Mouse (Mus musculus) spleen, adult 2 months (tissue): ENCODE data around the gene Dnajc3. TPM values are rescaled to one million over a fixed set of nuclear protein-coding genes. Genes with fewer than 3 reads are reported as not detected.

Source experiments
- DNase-seq, 2 experiments: peaks; one replicate each; pipeline versions ENCODE4 v3.0.0 to v3.0.0-alpha.2; 2012 to 2021; ENCODE audit warnings: low spot score in 2 of 2, low read depth in 1 of 2
- H3K27ac ChIP-seq: fragments of 200-500 bp; 2 replicates; pipeline ENCODE4 v1.5.1; 2012; ENCODE audit warnings: low read length, inconsistent platforms; ENCODE audit not compliant: insufficient read depth
- H3K27me3 ChIP-seq: fragments of 200-500 bp; 2 replicates; pipeline ENCODE4 v1.6.1; 2012; ENCODE audit warnings: mild to moderate bottlenecking, moderate library complexity, low read length, inconsistent platforms; ENCODE audit not compliant: control insufficient read depth, insufficient read depth
- H3K36me3 ChIP-seq: fragments of 200-500 bp; 2 replicates; pipeline ENCODE4 v1.6.1; 2012; ENCODE audit warnings: mild to moderate bottlenecking, low read length, inconsistent platforms; ENCODE audit not compliant: control insufficient read depth, insufficient read depth
- H3K4me1 ChIP-seq: fragments of 200-500 bp; 2 replicates; pipeline ENCODE4 v1.6.1; 2011; ENCODE audit warnings: inconsistent platforms; ENCODE audit not compliant: control insufficient read depth, insufficient read depth, insufficient read length
- H3K4me3 ChIP-seq: fragments of 200-500 bp; 2 replicates; pipeline ENCODE4 v1.5.1; 2011; ENCODE audit warnings: mild to moderate bottlenecking, inconsistent platforms; ENCODE audit not compliant: insufficient read depth, insufficient read length; ENCODE audit errors: extremely low read depth
- CTCF ChIP-seq: fragments of 200-500 bp; IDR thresholded peaks from 2 replicates; pipeline ENCODE4 v1.5.1; 2011; ENCODE audit warnings: mild to moderate bottlenecking, inconsistent platforms; ENCODE audit not compliant: insufficient read depth, insufficient read length, insufficient replicate concordance; ENCODE audit errors: extremely low read depth
- POLR2A ChIP-seq: fragments of 200-500 bp; IDR thresholded peaks from 2 replicates; pipeline ENCODE4 v1.6.1; 2011; ENCODE audit warnings: low read depth, low read length, inconsistent platforms
- WGBS: fragments of 180-500 bp; shearing (Covaris S2); methylation state at CpG from one replicate; pipeline ENCODE4 v1.1.7; 2018; 5-methylcytosine and 5-hydroxymethylcytosine counted together
- polyA plus RNA-seq: library from polyadenylated mRNA; depleted of rRNA; stranded (reverse); fragments of >200 nt; gene quantifications from 2 replicates; pipeline ENCODE4 v1.2.3, GENCODE M21; 2012

The Dnajc3 gene
- polyA plus RNA-seq, 1 experiment = 10.0 TPM

GRCm38 (mm10) chr14:118903867-118904562 is 33.8 kb upstream of the Dnajc3 start:
- TF ChIP-seq POLR2A (no peak), CTCF (no peak)
- DNase-seq = no peak
- no peaks in the 10 kb centered on the region for H3K27me3 ChIP-seq
- WGBS = 76% methylated on average over 6 of the region's 6 CpGs
- no peaks in the 10 kb centered on the region for H3K4me1 ChIP-seq
- no peaks in the 10 kb centered on the region for H3K36me3 ChIP-seq
- H3K4me3 ChIP-seq = no peak overlapping the region
- no peak overlapping the region for H3K27ac ChIP-seq

GRCm38 (mm10) chr14:118907592-118907991 is 30.2 kb upstream of the Dnajc3 start:
- Histone ChIP-seq H3K4me3 (no peak overlapping the region), H3K27ac (no peak overlapping the region), H3K4me1 (no peaks in the 10 kb centered on the region), H3K36me3 (no peaks in the 10 kb centered on the region), H3K27me3 (no peaks in the 10 kb centered on the region)
- WGBS = 82% methylated on average over 8 of the region's 8 CpGs
- TF ChIP-seq CTCF (no peak), POLR2A (no peak)
- no peak for DNase-seq

- no peak for TF ChIP-seq CTCF
- TF ChIP-seq POLR2A = no peak
- H3K4me3 ChIP-seq = no peak overlapping the region
- H3K36me3 ChIP-seq = no peaks in the 10 kb centered on the region
- no peaks in the 10 kb centered on the region for H3K4me1 ChIP-seq
- DNase-seq = no peak
- no peaks in the 10 kb centered on the region for H3K27me3 ChIP-seq
- WGBS = 84% methylated on average over 8 of the region's 8 CpGs
- H3K27ac ChIP-seq = no peak overlapping the region
Observed at GRCm38 (mm10) chr14:118909872-118910271, 27.9 kb upstream of the Dnajc3 start.

GRCm38 (mm10) chr14:118910332-118911222 is 27.2 kb upstream of the Dnajc3 start:
- H3K36me3 ChIP-seq = no peaks in the 10 kb centered on the region
- TF ChIP-seq CTCF (no peak; the same call in 1 of the 2 replicates), POLR2A (no peak)
- no peak overlapping the region for H3K27ac ChIP-seq
- peak overlapping the region; percentile 31; the same call in 1 of the 2 replicates for H3K4me3 ChIP-seq
- H3K4me1 ChIP-seq = no peaks in the 10 kb centered on the region
- WGBS = 35% methylated on average over 29 of the region's 29 CpGs
- peak in 1 of 2 experiments; percentile 35 for DNase-seq
- no peaks in the 10 kb centered on the region for H3K27me3 ChIP-seq

GRCm38 (mm10) chr14:118911521-118911920 is 26.3 kb upstream of the Dnajc3 start:
- no peaks in the 10 kb centered on the region for H3K36me3 ChIP-seq
- TF ChIP-seq POLR2A (no peak), CTCF (no peak)
- H3K4me1 ChIP-seq = no peaks in the 10 kb centered on the region
- WGBS = 92% methylated on average over 6 of the region's 6 CpGs
- no peak for DNase-seq
- no peak overlapping the region for H3K27ac ChIP-seq
- no peaks in the 10 kb centered on the region for H3K27me3 ChIP-seq
- no peak overlapping the region for H3K4me3 ChIP-seq

- no peaks in the 10 kb centered on the region for H3K4me1 ChIP-seq
- no peak for DNase-seq
- no peaks in the 10 kb centered on the region for H3K27me3 ChIP-seq
- no peak overlapping the region for H3K4me3 ChIP-seq
- TF ChIP-seq POLR2A (no peak), CTCF (no peak)
- H3K36me3 ChIP-seq = no peaks in the 10 kb centered on the region
- 61% methylated on average over 5 of the region's 5 CpGs for WGBS
- H3K27ac ChIP-seq = no peak overlapping the region
Observed at GRCm38 (mm10) chr14:118913651-118914050, 24.1 kb upstream of the Dnajc3 start.
